Mouse (Mus musculus) spleen, adult 2 months (tissue): ENCODE measurements around the gene Hist1h2bf.
A peak's percentile ranks its signal among the peaks of the same experiment; 100 is the strongest.
"Not testable (repeated sequence)": the region's sequence is repeated elsewhere in the genome, so short reads cannot be mapped to it uniquely, and the experiment has no call there.

ENCODE experiments used
- CTCF ChIP-seq: fragments of 200-500 bp; IDR thresholded peaks from 2 replicates; pipeline ENCODE4 v1.5.1; 2011; ENCODE audit warnings: mild to moderate bottlenecking, inconsistent platforms; ENCODE audit not compliant: insufficient read depth, insufficient read length, insufficient replicate concordance; ENCODE audit errors: extremely low read depth
- POLR2A ChIP-seq: fragments of 200-500 bp; IDR thresholded peaks from 2 replicates; pipeline ENCODE4 v1.6.1; 2011; ENCODE audit warnings: low read depth, low read length, inconsistent platforms

- peak; percentile 72 for TF ChIP-seq POLR2A
- TF ChIP-seq CTCF = not testable (repeated sequence)
These were observed 30.9 kb downstream of the Hist1h2bf start, which contains the start of gene Hist1h2bh for GRCm38 (mm10) chr13:23542999-23543607.
